Mouse (Mus musculus) frontal cortex, postnatal 14 days (tissue): ENCODE results near the gene Rangap1.
"Not testable (repeated sequence)": the region's sequence is repeated elsewhere in the genome, so short reads cannot be mapped to it uniquely, and the experiment has no call there.

Experiments used
- DNase-seq, 2 experiments: peaks; one replicate each; pipeline ENCODE4 v3.0.0; 2022; ENCODE audit warnings: low spot score in 2 of 2

Gene Rangap1

DNA sequence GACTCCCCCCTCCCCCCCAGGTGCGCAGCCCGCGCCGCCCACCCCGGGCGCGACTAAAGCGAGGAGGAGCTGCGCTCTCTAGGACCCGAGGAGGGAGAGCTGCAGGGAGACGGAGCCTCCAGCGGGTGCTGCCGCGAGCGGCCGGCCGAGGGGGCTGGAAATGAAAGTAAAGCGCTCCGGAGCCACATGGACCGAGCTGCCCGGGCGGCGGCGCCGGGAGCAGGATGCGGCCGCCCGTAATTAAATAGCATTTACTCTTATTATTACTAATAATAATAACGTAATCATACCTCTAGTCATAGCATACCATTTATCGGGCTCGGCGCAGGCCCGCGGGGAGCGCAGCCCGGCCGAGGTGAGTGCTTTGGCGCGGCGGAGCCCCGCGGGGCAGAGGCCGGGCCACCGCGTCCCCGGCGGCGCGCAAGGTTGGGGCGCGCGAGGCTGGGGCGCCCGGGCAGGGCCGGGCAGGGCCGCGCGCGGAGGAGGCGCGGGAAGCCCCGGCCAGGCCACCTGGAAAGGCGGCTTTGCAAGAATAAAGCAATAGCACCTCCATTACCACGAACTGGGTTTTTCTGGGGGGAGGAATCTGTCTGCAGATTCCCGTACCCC is at the start of gene Rangap1, which contains the start of gene Zc3h7b:
TSS of gene Rangap1 (minus strand) at position 539 of the 609 bp plus-strand sequence.
TSS of gene Zc3h7b (plus strand) at position 66 of the 609 bp plus-strand sequence.
- peak; percentile 51 to 65 for DNase-seq

DNA sequence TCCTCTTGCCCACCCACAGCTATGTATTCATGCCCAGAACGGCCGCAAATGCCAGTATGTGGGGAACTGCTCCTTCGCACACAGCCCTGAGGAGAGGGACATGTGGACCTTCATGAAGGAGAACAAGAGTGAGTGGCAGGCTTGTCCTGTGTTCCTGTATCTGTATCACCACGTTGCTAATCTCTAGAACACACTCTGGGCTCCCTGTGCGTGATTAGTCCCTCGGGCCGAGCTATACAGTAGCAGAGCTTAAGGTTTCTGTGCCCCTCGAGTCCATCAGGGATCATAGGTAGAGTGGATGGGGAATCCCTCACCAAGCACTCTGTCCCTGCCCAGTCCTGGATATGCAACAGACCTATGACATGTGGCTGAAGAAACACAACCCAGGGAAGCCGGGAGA is 47.1 kb upstream of the Rangap1 start:
- no peak for DNase-seq

DNA sequence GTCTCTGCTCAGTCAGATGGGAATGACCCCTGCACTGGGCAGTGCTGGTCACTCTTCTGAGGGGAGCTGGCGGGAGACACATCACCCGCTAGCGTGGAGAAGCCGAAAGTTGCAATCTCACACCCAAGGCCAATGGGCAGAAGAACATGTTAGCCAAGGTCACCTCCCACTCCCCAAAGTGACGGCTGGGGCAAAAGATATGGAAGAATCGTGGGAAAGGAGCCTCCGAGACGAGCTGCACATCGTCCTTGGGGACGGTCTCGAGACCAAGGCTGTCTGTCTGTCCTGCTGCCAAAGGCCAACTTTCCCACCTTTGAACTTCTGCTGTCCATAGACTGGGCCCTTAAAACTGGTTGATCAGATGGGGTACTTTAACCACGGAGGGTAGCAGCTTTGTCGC is 42.2 kb upstream of the Rangap1 start:
- DNase-seq = no peak

DNA sequence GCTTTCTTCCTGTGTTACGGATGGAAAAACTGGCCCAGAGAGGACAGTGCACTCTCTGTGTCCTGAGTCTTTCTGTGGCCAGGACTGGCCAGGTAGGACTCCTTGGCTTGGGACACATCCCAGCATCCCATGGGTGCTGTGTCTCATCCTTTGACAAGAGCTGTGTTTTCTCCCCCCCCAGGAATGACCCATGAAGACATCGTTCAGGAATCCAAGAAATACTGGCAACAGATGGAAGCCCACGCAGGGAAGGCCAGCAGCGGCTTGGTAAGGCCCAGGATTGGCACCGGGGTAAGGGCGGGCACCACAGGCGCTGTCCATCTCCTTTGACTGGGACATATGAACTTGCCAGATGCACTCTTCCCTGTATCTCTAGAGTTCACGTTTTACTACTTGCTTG is 40.4 kb upstream of the Rangap1 start:
- DNase-seq = no peak

DNA sequence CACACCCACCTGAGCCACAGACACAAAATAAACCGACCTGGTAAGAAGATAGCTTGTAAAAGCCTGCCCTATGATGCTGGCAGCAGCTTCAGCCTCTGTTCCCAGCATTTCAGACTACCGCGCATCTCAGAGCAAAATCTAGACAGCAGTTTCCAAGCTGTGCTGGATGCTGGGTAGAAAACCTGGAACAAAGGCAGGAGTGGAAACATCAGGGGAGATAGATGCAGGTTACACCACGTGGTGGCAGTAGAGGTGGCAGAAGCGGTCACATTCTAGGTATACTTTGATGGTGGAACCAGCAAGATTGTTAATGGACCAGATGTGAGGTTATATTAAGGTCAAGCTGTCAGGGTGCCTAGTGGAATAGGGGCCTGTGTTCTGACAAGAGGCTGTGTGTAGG is 39.4 kb upstream of the Rangap1 start:
- no peak for DNase-seq

DNA sequence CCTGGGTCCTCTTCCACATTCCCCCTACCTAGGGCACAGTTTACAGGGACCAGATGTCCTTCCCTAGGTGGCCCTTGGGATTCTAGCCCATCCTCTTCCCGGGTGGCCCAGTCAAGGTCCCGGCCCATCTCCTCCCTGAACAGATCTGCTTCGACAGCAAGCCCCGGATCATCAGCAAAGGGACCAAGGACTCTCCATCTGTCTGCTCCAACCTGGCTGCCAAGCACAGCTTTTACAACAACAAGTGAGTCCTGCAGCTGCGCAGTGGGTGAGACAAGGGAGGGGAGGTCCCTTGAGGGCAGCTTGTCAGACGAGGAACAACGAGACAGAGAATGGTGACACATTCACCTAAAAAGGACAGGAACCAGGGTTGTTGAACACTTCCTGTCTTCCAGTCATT is 36.5 kb upstream of the Rangap1 start:
- no peak for DNase-seq

DNA sequence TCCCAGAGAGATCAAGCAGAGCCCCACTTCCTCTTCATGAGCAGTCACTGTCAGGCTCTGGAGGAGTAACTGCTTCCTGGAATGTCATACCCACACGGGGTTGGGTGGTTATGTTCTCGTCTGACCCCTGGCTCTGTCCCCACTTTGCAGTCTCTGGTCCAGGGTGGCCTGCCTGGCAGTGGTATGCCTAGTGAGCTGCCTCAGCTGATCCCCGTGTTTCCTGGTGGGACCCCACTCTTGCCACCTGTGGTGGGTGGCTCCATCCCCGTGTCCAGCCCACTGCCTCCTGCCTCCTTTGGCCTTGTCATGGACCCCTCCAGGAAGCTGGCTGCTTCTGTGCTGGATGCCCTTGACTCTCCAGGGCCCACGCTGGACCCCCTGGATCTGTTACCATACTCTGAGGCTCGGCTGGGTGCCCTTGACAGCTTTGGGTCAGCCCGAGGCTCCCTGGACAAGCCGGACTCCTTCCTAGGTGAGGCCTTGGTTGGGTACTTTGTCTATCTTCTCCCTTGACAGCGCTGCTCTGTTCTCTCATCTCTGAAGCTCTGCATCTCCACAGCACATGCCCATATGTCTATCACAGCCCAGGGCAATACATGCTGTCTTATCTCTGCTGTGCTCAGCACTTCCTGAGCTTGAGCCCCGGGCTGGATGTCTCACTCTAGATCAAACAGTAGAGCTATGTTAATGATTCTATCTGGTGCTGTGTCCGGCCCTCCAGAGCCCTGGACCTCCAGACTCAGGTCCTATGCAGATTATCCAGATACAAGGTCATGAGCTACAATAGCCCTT is 31.5 kb upstream of the Rangap1 start:
- no peak for DNase-seq

DNA sequence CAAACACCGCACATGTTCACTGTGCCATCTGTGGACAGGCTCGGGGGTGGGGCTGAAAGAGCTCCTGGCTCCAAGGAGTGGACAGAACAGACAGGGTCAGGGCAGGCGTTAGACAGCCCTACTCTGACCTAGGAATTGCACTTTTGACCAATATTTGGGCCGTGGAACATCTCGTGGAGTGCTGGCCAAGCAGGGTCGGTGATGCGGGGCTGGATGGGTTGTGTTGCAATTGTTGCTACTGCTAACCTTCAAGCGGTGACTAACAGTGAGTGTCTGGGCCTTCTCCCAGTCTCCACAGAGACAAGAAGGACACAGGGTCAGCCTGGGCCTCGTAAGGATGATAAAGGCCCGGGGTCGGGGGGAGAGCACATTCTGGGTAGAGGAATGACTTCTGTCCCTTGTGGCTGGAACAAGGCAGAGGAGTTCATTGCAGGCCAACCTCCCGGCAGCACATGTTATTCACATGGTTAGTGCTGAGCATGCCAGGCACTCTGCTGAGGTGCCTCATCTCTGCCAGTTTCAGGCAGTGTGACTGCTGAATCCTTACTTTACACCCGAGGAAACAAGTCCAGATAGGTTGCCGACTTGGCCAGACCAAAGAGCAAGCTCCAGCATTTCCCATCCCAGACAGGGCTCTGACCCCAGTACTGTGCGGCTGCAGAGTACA is 29.3 kb upstream of the Rangap1 start:
- DNase-seq = no peak

DNA sequence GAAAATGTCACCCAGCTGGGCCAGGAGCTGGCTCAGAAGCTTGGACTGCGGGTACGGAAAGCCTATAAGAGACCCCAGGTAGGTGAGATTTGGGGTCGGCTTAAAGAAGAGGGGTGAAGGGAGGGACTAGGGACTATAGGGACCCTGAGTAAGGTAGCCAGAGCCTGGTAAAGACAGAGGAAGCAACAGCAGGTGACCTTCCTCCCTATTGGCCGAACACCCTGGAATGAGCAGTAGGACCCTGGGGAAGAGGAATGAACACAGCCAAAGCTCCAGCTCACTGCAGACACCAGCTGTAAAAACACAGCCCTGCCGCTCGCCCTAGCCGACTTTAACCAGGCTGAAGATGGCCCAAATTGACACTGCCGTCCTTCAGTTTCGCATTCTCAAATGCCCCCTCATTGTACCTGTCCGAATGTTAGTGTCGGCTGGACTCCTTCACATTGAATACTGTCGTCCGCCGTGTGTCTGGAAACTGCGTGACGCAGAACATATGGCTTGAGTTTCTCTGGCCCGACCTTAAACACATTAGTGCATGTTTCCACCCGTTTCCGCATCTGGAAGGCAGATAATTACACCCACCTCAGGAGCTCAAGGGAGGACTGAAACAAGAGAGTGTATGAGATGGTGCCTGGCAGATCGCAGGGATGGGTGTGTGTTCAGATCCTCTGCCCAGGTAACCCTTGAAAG is 27.2 kb upstream of the Rangap1 start:
- no peak for DNase-seq

DNA sequence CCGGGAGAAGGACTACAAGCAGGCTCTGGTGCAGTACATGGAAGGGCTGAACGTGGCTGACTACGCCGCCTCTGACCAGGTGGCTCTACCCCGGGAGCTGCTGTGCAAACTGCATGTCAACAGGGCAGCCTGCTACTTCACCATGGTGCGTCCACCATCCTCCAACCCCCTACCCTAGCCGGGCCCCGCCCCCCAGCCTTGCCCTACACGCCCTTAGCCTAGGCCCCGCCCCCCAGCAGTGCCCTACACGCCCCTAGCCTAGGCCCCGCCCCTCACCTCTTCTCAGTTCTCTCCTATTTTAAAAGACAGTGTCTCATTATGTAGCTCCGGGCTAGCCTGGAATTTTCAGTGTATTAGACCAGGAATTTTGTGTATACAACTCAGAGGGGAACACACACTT is 23.7 kb upstream of the Rangap1 start:
- DNase-seq = no peak

DNA sequence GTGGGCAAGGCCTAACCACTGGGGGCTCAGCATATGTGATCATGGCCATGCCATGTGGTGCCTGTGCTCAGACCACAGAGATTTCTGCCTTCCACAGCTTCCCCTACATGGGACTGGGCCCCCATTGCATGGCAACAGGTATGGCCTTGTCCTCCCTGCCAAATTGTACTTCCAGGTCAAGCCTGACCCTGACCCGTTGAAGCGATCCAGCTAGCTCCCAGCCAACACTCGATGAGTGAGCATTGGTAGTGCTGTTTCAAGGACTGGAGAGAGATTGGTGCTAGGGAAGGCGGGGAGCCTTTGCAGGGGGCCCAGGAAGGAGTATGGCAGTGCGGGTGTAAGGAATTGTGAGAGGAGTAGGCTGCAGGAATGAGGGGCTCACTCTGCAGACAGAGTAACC is 21.1 kb upstream of the Rangap1 start:
- DNase-seq = no peak

DNA sequence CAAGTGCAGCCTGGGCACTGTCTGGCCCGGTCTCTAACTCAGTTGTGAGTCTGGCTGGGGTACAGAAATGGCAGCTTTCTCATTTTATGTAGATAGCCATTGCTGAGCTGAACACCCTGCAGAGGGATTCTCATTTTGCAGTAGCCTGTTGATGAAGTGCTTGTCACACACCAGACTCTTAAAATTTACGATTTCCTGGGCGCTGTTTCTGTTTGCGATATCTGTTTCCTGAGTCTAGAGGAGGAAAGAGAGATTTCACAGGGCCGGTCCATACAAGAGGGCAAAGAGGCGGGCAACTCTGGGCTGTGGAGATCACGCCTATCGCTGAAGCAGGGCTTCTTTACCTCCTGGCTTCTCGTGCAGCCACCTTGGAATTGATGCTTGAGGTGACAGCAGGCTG is 20.3 kb upstream of the Rangap1 start:
- no peak for DNase-seq

DNA sequence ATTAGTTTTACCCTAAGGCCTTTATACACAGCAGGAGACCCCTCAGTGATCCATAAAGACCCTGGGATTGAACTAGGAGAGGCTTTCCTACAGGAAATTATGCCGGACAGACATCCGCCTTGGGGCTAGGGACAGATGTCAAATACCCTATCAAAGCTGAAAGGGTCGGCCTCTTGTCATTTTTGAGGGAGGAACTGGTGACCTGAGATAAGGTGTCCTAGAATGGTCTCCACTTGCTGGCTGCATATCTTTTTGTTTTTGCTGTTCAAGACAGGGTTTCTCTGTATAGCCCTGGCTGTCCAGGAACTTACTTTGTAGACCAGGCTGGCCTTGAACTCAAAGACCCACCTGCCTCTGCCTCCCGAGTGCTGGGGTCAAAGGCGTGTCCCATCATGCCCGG is 19.2 kb upstream of the Rangap1 start:
- DNase-seq = no peak

DNA sequence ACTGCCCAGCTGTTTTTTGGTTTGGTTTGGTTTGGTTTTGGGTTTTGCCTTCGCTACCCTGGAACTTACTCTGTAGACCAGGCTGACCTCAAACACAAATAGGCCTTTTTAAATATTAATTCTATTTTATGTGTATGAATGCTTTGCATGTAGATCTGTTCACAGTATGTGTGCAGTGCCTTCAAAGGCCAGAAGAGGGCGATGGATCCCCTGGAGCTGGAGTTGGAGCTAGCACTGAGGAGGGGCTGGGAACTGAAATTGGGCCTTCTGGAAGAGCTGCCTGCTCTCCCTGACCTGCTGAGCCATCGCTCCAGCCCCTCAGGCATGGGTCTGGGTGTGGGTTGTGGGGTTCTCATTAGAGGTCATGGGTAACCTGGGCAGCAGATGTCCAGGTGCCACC is 16.6 kb upstream of the Rangap1 start:
- DNase-seq = no peak

DNA sequence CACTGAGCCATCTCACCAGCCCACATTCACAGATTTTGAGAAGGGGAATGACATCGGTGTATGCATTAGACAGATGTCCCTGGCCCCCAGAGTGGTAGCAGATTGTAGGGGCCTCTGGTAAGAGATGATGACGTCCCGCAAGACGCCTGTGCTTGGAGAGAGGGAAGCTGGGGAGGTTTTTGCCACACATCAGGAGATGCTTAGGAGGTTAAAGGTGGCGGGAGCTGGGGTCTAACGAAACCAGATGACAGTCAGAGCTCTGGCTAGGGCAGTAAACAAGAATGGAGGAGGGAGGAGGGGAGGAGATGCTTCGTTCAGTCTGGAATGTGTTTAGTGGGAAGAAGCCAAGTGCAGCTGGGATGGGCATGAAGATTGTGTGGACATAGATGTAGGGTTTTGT is 16.1 kb upstream of the Rangap1 start:
- DNase-seq = no peak

DNA sequence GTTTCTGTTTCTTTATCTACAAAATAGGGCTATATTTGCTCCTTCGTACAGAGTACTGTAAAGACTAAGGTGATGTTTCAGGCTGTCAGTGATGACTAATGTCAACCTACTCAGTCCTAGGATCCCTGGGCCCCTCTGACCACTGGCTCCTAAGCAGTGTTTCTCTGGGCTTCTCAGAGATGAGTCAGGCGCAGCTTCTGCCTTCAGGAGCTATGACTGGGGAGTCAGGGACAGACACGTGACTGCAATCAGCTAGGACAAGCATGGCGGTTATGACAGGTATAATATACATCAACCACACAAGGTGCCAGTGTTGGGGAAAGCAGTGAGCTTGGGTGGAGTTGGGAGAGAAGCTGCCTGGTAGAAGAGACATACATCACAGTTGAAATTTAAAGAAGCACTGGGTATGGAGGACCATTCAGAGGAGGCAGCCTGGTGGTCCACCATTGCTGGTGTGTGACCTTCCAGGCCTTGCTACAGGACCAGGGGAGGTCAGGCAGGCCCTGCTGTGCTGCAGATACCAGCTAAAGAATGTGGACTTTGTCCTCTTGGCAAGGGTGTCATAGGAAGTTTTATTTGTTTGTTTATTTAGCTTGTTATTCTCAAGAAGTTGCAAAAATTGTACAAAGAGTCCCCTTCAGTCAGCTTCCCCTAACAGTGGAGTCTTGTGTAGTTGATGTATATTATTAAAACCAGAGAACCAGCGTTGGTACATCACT is 15.2 kb upstream of the Rangap1 start:
- no peak for DNase-seq

DNA sequence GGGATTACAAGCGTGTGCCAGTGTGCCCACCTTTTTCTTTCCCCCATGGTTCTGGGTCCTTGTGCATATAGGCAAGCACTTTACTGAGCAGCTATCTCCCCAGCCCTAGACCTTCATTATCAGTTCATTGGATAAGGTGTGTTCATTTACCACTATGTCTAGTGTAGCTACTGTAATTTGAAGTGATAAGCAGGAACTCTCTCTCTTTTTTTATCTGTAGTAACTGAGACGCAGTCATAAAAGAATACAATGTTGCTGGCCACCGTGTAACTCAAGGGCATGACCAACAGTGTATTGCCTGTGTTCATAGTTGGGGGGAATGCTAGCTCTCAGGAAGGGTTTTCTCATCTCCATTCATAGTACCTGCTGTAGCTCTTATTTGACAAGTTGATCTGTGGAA is 14.2 kb upstream of the Rangap1 start:
- DNase-seq = no peak

DNA sequence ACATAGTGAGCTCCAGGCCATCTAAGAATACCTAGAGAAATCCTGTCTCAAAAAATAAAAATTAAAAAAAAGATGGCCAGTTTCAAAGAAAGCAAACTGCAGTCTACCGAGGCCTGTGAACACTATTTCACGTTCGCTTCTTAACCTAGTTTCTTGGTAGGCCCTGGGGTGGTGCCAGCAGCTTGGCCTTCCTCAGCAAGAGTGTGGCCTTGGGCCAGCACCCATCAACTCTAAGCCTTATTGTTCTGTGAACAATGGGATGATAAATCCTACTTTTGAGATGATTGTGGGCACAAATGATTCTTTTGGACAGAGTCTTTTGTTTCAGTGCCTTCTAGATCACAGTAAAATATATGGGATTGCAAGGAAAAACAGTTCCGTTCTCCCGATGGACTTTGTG is 13.4 kb upstream of the Rangap1 start:
- DNase-seq = no peak

DNA sequence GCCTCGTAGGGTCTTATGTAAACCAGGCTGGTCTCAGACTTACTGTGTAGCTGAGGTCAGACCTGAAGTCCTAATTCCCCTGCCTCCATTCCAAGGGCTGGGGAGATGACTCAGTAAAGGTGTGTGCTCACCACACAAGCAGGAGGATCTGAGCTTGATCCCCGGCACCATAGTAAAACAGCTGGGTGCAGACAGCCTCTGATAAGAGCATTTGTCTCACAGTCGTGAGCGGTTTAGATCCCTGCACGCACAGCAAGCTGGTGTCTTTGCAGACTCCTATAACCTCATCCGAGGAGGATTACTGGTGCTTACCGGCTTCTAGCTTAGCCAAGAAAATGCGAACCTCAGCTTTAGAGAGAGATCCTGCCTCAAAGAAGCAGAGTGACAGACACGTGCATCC is 8.3 kb upstream of the Rangap1 start:
- no peak for DNase-seq

DNA sequence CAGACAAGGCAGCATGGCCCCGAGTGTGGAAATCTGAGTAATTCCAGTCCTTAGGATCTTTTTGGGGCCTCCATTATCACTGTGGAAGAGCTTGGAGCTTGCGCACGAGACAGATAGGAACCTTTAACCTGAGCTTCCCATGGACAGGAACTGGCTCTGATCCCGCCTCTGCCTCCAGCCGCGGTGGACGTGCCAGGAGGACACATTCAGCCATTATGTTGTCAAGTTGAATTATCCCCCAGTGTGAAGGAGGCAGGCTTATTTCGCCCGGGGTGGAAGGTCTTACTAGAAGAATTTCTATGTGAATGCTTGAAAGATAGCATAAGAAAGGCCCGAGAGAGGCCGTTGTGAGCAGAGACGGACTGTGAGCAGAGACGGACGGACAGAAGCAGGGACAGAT is 4.4 kb upstream of the Rangap1 start:
- no peak for DNase-seq

DNA sequence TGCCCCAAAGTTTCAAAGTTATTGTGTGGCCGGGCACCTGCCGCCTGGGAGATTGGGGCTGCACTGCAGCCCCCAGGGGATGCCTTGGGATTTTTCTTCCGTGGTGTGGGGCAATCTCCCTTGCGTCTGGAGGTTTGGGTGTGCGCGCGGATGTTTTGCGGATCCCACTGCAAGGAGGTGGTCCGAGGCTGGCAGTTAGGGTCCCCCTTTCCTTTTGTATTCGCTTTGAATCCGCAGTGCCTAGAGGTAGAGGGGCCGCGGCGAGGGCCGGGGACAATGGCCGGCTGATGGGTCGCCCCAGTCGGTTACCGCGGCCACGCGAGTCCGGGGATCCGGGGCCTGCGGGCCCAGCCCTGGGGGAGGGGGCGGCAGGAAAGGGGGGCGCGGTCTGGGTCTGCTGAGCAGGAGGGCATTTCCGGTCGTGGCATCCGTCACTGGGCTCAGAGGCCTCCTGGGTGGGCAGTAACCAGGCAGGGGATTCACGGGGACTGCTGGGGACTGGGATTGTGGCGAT is 328 bp upstream of the Rangap1 start:
- peak; percentile 38 to 61 for DNase-seq

DNA sequence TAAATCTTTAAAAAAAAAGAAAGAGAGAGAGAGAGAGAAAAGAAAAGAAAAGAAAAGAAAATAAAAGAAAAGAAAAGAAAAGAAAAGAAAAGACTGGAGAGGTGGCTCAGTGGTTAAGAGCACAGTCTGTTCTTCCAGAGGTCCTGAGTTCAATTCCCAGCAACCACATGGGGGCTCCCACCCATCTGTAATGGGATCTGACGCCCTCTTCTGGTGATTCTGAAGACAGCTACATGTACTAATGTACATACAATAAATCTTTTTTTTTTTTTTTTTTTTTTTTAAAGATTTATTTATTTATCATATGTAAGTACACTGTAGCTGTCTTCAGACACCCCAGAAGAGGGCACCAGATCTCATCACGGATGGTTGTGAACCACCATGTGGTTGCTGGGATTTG is 3.0 kb downstream of the Rangap1 start:
- DNase-seq = not testable (repeated sequence)
